Mouse (Mus musculus) left cerebral cortex, adult 9 months (tissue): ENCODE results near the gene Fem1a.
A peak's percentile ranks its signal among the peaks of the same experiment; 100 is the strongest.
"Not testable (repeated sequence)": the region's sequence is repeated elsewhere in the genome, so short reads cannot be mapped to it uniquely, and the experiment has no call there.

ENCODE experiments used
- DNase-seq, 2 experiments: peaks; one replicate each; pipeline ENCODE4 v3.0.0; 2022; ENCODE audit warnings: low spot score in 2 of 2

Gene Fem1a

GRCm38 (mm10) chr17:56255429-56255828 is 1.2 kb upstream of the Fem1a start:
- DNase-seq, result peak in 1 of 2 experiments; percentile 69

GRCm38 (mm10) chr17:56255863-56256238 is 759 bp upstream of the Fem1a start:
- DNase-seq, result peak; percentile 96 to 99

- DNase-seq, result no peak
These were observed 728 bp downstream of the Fem1a start for GRCm38 (mm10) chr17:56257181-56257894.

- not testable (repeated sequence) for DNase-seq
These were observed 1.7 kb downstream of the Fem1a start for GRCm38 (mm10) chr17:56258269-56258668.

GRCm38 (mm10) chr17:56258812-56259211 is 2.2 kb downstream of the Fem1a start:
- DNase-seq, result not testable (repeated sequence)

GRCm38 (mm10) chr17:56259301-56260037 is 2.9 kb downstream of the Fem1a start:
- DNase-seq, result no peak

GRCm38 (mm10) chr17:56261166-56261565 is 4.6 kb downstream of the Fem1a start:
- DNase-seq, result no peak

- no peak for DNase-seq
These were observed 6.1 kb downstream of the Fem1a start for GRCm38 (mm10) chr17:56262645-56263094.

- DNase-seq, result peak in 1 of 2 experiments; percentile 87
These were observed 7.4 kb downstream of the Fem1a start for GRCm38 (mm10) chr17:56264020-56264419.

- no peak for DNase-seq
These were observed 8.4 kb downstream of the Fem1a start for GRCm38 (mm10) chr17:56265011-56265410.

- DNase-seq, result no peak
These were observed 9.3 kb downstream of the Fem1a start for GRCm38 (mm10) chr17:56265869-56266268.

GRCm38 (mm10) chr17:56266271-56266670 is 9.7 kb downstream of the Fem1a start:
- peak; percentile 81 to 86 for DNase-seq

- DNase-seq, result peak in 1 of 2 experiments; percentile 81
These were observed 12.6 kb downstream of the Fem1a start for GRCm38 (mm10) chr17:56269153-56269630.

GRCm38 (mm10) chr17:56269741-56270140 is 13.1 kb downstream of the Fem1a start:
- DNase-seq, result no peak

- no peak for DNase-seq
These were observed 15.1 kb downstream of the Fem1a start for GRCm38 (mm10) chr17:56271609-56272253.

- no peak for DNase-seq
These were observed 16.0 kb downstream of the Fem1a start for GRCm38 (mm10) chr17:56272644-56273043.

- DNase-seq, result no peak
These were observed 16.9 kb downstream of the Fem1a start for GRCm38 (mm10) chr17:56273482-56273881.

- DNase-seq, result no peak
These were observed 17.4 kb downstream of the Fem1a start for GRCm38 (mm10) chr17:56273986-56274385.

- DNase-seq, result no peak
These were observed 19.4 kb downstream of the Fem1a start for GRCm38 (mm10) chr17:56275842-56276480.

GRCm38 (mm10) chr17:56276643-56277566 is 20.3 kb downstream of the Fem1a start, which contains the start of gene Ticam1:
TSS of gene Ticam1 (minus strand) at chr17:56276786.
- peak in 1 of 2 experiments; percentile 86 for DNase-seq

GRCm38 (mm10) chr17:56277567-56277893 is 20.9 kb downstream of the Fem1a start:
- no peak for DNase-seq
